Mouse (Mus musculus) testis, adult 2 months (tissue): ENCODE data around the gene Gpr15.

Experiments
- CTCF ChIP-seq: fragments of 200-500 bp; IDR thresholded peaks from 2 replicates; pipeline ENCODE4 v1.5.1; 2012; ENCODE audit warnings: low read depth, mild to moderate bottlenecking, inconsistent platforms, low read length, moderate library complexity; ENCODE audit not compliant: control insufficient read depth, insufficient read depth, insufficient replicate concordance
- POLR2A ChIP-seq: fragments of 200-500 bp; IDR thresholded peaks from 2 replicates; pipeline ENCODE4 v1.6.1; 2012; ENCODE audit warnings: low read depth, mild to moderate bottlenecking, inconsistent platforms, low read length, moderate library complexity; ENCODE audit not compliant: control insufficient read depth

GRCm38 (mm10) chr16:58746715-58747114 is 27.8 kb upstream of the Gpr15 start:
- no peak for TF ChIP-seq CTCF
- no peak for TF ChIP-seq POLR2A
